Mouse (Mus musculus) bone marrow macrophage, adult 2 months (primary cell): ENCODE data around the gene Gm28036. TPM values are rescaled to one million over a fixed set of nuclear protein-coding genes. Genes with fewer than 3 reads are reported as not detected.

Source experiments
- H3K27ac ChIP-seq: 2 replicates; pipeline ENCODE4 v1.5.1; 2012; ENCODE audit warnings: low read depth, low read length; ENCODE audit not compliant: insufficient read depth
- H3K4me1 ChIP-seq: 2 replicates; pipeline ENCODE4 v1.6.1; 2012; ENCODE audit warnings: low read length; ENCODE audit not compliant: control insufficient read depth, insufficient read depth
- H3K4me3 ChIP-seq: 2 replicates; pipeline ENCODE4 v1.5.1; 2012; ENCODE audit warnings: mild to moderate bottlenecking, low read length, moderate library complexity; ENCODE audit not compliant: insufficient read depth
- CTCF ChIP-seq: IDR thresholded peaks from 2 replicates; pipeline ENCODE4 v1.5.1; 2012; ENCODE audit warnings: low read depth, mild to moderate bottlenecking, low read length, moderate library complexity
- POLR2A ChIP-seq: IDR thresholded peaks from 2 replicates; pipeline ENCODE4 v1.6.1; 2012; ENCODE audit warnings: mild to moderate bottlenecking, low read depth, low read length, borderline replicate concordance
- polyA plus RNA-seq: library from polyadenylated mRNA; stranded (reverse); fragments of >200 nt; gene quantifications from 2 replicates; pipeline ENCODE4 v1.2.4, GENCODE M21; 2012; ENCODE audit not compliant: missing spikeins, insufficient read depth, insufficient read length

Gm28036 gene
- polyA plus RNA-seq, 1 experiment: 9.0 TPM

DNA sequence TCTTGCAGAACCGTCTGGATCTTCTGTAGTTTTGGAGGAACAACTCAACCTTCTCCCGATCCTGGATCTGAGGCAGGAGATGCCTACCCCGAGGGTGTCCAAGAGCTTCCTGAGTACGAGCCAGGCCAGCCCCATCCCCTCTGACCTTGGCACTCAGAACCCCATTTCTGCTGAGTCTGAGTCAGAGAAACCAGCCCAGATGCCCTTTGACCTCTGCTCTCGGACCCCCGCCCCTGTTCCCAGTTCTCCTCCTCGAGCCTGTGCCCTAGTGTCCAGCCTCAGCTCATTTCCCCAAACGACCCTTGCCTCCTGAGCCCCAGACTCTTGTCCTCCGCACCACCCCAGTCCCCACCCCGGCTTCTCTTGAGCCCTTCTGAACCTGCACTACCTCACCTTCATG is 60.8 kb downstream of the Gm28036 start:
- Histone ChIP-seq H3K4me1 (no peaks in the 10 kb centered on the region), H3K27ac (no peak overlapping the region), H3K4me3 (peak overlapping the region; percentile 86)
- TF ChIP-seq CTCF (no peak), POLR2A (no peak)

DNA sequence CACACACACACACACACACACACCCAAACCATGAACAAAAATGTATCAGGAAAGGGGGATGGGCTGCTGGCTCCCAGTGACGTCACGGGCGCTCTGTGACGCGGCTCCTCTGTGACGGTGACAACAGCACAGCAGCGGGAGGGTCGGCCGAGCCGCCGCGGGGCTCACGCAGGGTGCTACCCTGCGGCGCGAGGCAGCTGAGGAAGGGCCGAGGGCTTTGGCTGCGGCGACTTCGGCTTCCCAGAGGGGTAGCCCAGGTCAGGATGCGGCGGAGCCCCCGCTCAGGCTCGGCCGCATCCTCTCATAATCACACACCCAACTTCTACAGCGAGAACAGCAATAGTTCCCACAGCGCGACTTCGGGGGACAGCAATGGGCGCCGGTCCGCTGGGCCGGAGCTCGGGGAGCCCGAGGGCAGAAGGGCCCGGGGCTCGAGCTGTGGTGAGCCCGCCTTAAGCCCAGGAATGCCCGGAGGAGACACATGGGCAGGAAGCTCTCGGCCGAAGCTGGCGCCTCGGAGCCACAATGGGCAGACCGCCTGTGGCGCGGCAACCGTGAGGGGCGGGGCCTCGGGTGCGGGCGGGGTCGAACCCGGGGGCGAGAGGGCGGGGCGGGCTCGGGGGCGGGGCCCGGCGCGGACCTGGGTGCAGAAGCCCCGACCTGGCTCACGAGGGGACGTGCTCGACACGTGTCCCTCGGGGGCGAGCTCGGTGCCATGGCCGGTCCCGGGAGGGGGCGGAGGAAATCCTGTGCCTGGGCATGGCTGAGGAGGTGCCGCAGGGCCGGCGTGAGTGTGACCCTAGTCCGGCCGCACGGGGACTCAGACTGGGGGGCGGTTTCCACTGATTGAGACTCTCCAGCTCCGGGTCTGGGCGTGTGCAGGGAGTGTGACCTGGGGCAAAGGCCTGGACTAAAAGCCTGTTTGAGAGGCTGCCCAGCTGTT is 61.5 kb downstream of the Gm28036 start, which contains the start of gene Spag4:
TSS of gene Spag4 (plus strand) at position 77 of the 943 bp plus-strand sequence.
- no peaks in the 10 kb centered on the region for H3K4me1 ChIP-seq
- H3K27ac ChIP-seq: no peak within 1 kb of the TSS
- peak within 1 kb of the TSS; percentile 86 for H3K4me3 ChIP-seq
- TF ChIP-seq POLR2A (no peak), CTCF (no peak)

DNA sequence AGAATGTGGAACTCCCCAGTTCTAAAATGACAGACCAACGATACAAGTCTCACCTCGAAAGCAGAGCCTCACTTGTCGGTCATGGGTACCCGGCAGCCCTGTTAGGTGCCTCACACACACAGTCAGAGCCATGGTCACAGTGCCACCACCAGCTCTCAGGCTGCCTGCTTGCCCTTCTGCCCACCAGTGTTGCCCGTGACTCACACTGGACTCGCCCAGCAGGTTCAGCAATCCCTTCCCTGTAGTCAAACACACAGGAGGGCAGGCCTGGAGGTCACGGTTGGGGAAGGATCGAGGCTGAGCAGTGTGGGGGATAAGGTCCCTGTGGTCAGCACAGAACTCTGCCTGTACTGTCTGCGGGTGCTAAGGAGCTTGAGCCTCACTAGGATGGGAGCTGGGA is 74.1 kb downstream of the Gm28036 start, which contains the start of gene Fer1l4:
TSS of gene Fer1l4 (minus strand) at position 132 of the 400 bp plus-strand sequence.
- no peaks in the 10 kb centered on the region for H3K4me1 ChIP-seq
- TF ChIP-seq CTCF: no peak
- no peak for TF ChIP-seq POLR2A
- no peak within 1 kb of the TSS for H3K4me3 ChIP-seq

DNA sequence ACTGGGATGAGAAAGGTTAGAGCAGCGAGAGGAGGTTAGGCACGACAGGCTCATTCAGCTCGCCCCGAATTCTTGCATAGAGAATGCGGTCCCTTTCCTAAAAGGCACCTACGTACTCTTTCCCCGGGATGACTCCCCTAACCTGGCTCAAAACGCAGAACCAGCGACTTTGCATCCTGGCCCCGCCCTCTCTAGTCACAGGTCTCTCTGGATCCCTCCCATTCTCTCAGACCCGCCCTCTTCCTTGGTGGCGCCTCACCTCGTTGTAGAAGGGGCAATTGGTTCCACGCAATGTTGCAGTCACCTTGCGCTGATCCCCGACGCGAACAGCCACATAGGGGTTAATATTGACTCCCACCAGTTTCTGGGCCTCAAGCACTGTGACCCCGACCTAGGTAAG is 79.0 kb downstream of the Gm28036 start:
- H3K27ac ChIP-seq: no peak overlapping the region
- TF ChIP-seq POLR2A (no peak), CTCF (no peak)
- H3K4me3 ChIP-seq: no peak overlapping the region
- no peaks in the 10 kb centered on the region for H3K4me1 ChIP-seq

More for the DNA sequence above, 74.1 kb downstream of the Gm28036 start, which contains the start of gene Fer1l4:
- no peak within 1 kb of the TSS for H3K27ac ChIP-seq

DNA sequence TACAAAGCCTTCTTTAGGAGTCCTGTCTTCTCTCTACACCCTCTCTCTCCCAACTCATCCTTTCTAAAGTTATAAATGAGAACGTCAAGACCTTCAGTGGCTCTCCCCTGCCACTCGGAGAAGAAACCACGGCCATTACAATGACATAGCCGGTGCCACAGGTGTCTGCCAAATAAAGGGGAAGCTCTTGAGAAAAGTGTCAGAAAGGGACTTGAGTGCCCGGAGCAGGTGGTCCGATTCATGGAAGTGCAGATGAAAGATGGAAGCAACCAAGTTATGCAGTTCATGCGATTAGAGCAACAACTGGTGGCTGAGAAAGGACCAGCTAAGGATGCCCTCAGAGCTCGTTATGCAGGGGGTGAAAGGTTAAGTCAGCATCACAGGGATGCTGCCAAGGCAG is 84.0 kb downstream of the Gm28036 start:
- Histone ChIP-seq H3K4me3 (no peak overlapping the region), H3K27ac (no peak overlapping the region), H3K4me1 (no peaks in the 10 kb centered on the region)
- TF ChIP-seq CTCF (no peak), POLR2A (no peak)

DNA sequence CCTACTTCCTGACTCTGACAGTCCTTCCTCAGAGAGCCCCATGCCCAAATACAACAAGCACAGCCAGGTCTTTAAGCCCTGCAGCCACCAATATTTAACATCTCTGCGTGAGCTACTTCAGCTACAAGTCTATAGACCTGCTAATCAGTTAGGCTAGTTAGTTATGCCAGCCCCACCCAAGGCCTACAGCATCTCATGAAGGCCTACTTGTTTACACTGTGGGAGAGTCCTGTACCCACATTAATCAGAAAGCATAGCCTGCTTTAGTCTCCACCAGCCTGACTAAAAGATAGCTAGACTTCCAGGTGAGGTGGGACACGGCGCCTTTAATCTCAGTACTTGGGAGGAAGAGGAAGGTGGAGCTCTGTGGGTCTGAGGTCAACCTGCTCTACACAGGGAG is 87.5 kb downstream of the Gm28036 start:
- TF ChIP-seq POLR2A: no peak
- TF ChIP-seq CTCF: no peak

DNA sequence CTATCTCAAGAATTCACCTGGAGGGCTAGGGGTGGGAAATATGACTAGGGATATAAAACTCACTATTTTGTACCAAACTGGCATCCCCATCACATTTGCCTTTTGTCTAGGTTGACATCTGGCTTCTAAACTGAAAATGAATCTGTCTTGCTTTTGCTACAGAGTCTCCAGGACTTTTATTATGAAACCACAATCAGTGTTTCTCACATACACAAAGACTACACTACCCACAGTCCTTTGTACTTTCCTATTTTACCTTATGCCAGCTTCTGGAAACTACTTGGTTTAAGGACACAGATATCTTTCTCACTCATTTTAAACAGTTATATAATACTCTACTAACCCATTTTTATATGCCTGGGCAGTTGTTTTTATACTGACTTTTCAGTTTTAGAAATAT is 101.4 kb downstream of the Gm28036 start:
- Histone ChIP-seq H3K4me3 (no peak overlapping the region), H3K4me1 (no peaks in the 10 kb centered on the region), H3K27ac (no peak overlapping the region)
- TF ChIP-seq CTCF: no peak
- TF ChIP-seq POLR2A: no peak

More for the DNA sequence above, 87.5 kb downstream of the Gm28036 start:
- H3K4me3 ChIP-seq: no peak overlapping the region
- no peak overlapping the region for H3K27ac ChIP-seq
- no peaks in the 10 kb centered on the region for H3K4me1 ChIP-seq

Other genes starting within 250 kb of the Gm28036 start
- gene Uqcc1, start 196.8 kb downstream of the Gm28036 start, polyA plus RNA-seq: 16.1 and 19.0 TPM in 2 replicates
- gene Gm15557, start 186.4 kb downstream of the Gm28036 start, polyA plus RNA-seq: not detected in 2 replicates
- gene Gdf5, start 181.7 kb downstream of the Gm28036 start, polyA plus RNA-seq: not detected in 2 replicates
- gene Cep250, start 170.6 kb downstream of the Gm28036 start, polyA plus RNA-seq: 47.2 and 49.6 TPM in 2 replicates
- 2.4 and 2.5 TPM in 2 replicates for gene 6430550D23Rik, start 119.1 kb downstream of the Gm28036 start, polyA plus RNA-seq
- gene Ergic3, start 119.0 kb downstream of the Gm28036 start, polyA plus RNA-seq: 177 and 190 TPM in 2 replicates
- gene Fer1l4, start 74.1 kb downstream of the Gm28036 start, polyA plus RNA-seq: not detected in 2 replicates
- gene Spag4, start 61.9 kb downstream of the Gm28036 start, polyA plus RNA-seq: 0.32 TPM in 1 of 2 replicates, not detected in the other
- gene Cpne1, start 15.1 kb downstream of the Gm28036 start, polyA plus RNA-seq: 36.0 and 40.9 TPM in 2 replicates
- 12.2 and 14.0 TPM in 2 replicates for gene Rbm12, start 15.1 kb downstream of the Gm28036 start, polyA plus RNA-seq
- 115 and 116 TPM in 2 replicates for gene Romo1, start 16.9 kb upstream of the Gm28036 start, polyA plus RNA-seq
- gene Nfs1, start 17.1 kb upstream of the Gm28036 start, polyA plus RNA-seq: 42.4 and 43.4 TPM in 2 replicates
- 472 and 516 TPM in 2 replicates for gene Rbm39, start 53.1 kb upstream of the Gm28036 start, polyA plus RNA-seq
- 42.7 and 46.1 TPM in 2 replicates for gene Phf20, start 69.4 kb upstream of the Gm28036 start, polyA plus RNA-seq
- gene Cnbd2, start 185.2 kb upstream of the Gm28036 start, polyA plus RNA-seq: 5.6 and 5.9 TPM in 2 replicates
- 71.1 and 77.0 TPM in 2 replicates for gene Scand1, start 185.6 kb upstream of the Gm28036 start, polyA plus RNA-seq